Mouse (Mus musculus): ENCODE results near the gene Nubpl.

The Nubpl gene

GRCm38 (mm10) chr12:52319156-52319555, 221.6 kb downstream of the Nubpl start:
- no peak for DNase-seq (ENCODE audit: extremely low spot score, low spot score)

- DNase-seq (ENCODE audit: extremely low spot score, low spot score): no peak
Measured at GRCm38 (mm10) chr12:52328488-52328887, 231.0 kb downstream of the Nubpl start.

GRCm38 (mm10) chr12:52335142-52335765, 237.7 kb downstream of the Nubpl start:
- DNase-seq (ENCODE audit: extremely low spot score, low spot score): no peak

GRCm38 (mm10) chr12:52338136-52338753, 240.7 kb downstream of the Nubpl start:
- no peak for DNase-seq (ENCODE audit: extremely low spot score, low spot score)

GRCm38 (mm10) chr12:52346611-52347010, 249.1 kb downstream of the Nubpl start:
- DNase-seq (ENCODE audit: extremely low spot score, low spot score): no peak

GRCm38 (mm10) chr12:52350276-52350675, 252.7 kb downstream of the Nubpl start:
- DNase-seq (ENCODE audit: extremely low spot score, low spot score): no peak

GRCm38 (mm10) chr12:52359484-52359883, 261.9 kb downstream of the Nubpl start:
- no peak for DNase-seq (ENCODE audit: extremely low spot score, low spot score)

- DNase-seq (ENCODE audit: extremely low spot score, low spot score): no peak
Measured at GRCm38 (mm10) chr12:52360136-52360535, 262.6 kb downstream of the Nubpl start.

GRCm38 (mm10) chr12:52361198-52361597, 263.7 kb downstream of the Nubpl start:
- DNase-seq (ENCODE audit: extremely low spot score, low spot score): no peak

Measured in neural tube, embryonic 10.5 days (tissue).